Mouse (Mus musculus) testis, adult 2 months (tissue): ENCODE measurements around the gene Frmd5. TPM values are rescaled to one million over a fixed set of nuclear protein-coding genes. Genes with fewer than 3 reads are reported as not detected.

Experiments
- H3K27ac ChIP-seq: fragments of 200-500 bp; 2 replicates; pipeline ENCODE4 v1.5.1; 2012; ENCODE audit warnings: low read depth, low read length; ENCODE audit not compliant: control insufficient read depth, insufficient read depth
- H3K27me3 ChIP-seq: fragments of 200-500 bp; 2 replicates; pipeline ENCODE4 v1.6.1; 2012; ENCODE audit warnings: mild to moderate bottlenecking, low read length, moderate library complexity; ENCODE audit not compliant: control insufficient read depth, insufficient read depth
- H3K36me3 ChIP-seq: fragments of 200-500 bp; 2 replicates; pipeline ENCODE4 v1.6.1; 2012; ENCODE audit warnings: mild to moderate bottlenecking, low read length; ENCODE audit not compliant: control insufficient read depth, insufficient read depth
- H3K4me1 ChIP-seq: fragments of 200-500 bp; 2 replicates; pipeline ENCODE4 v1.6.1; 2012; ENCODE audit warnings: low read length; ENCODE audit not compliant: control insufficient read depth, insufficient read depth
- H3K4me3 ChIP-seq: fragments of 200-500 bp; 2 replicates; pipeline ENCODE4 v1.5.1; 2012; ENCODE audit warnings: low read depth, mild to moderate bottlenecking, low read length, moderate library complexity, mixed read lengths; ENCODE audit not compliant: control insufficient read depth
- CTCF ChIP-seq: fragments of 200-500 bp; IDR thresholded peaks from 2 replicates; pipeline ENCODE4 v1.5.1; 2012; ENCODE audit warnings: low read depth, mild to moderate bottlenecking, inconsistent platforms, low read length, moderate library complexity; ENCODE audit not compliant: control insufficient read depth, insufficient read depth, insufficient replicate concordance
- POLR2A ChIP-seq: fragments of 200-500 bp; IDR thresholded peaks from 2 replicates; pipeline ENCODE4 v1.6.1; 2012; ENCODE audit warnings: low read depth, mild to moderate bottlenecking, inconsistent platforms, low read length, moderate library complexity; ENCODE audit not compliant: control insufficient read depth
- polyA plus RNA-seq: library from polyadenylated mRNA; depleted of rRNA; stranded (reverse); fragments of >200 nt; gene quantifications from 2 replicates; pipeline ENCODE4 v1.2.3, GENCODE M21; 2012

Gene Frmd5
- polyA plus RNA-seq, 1 experiment = 1.6 TPM

DNA sequence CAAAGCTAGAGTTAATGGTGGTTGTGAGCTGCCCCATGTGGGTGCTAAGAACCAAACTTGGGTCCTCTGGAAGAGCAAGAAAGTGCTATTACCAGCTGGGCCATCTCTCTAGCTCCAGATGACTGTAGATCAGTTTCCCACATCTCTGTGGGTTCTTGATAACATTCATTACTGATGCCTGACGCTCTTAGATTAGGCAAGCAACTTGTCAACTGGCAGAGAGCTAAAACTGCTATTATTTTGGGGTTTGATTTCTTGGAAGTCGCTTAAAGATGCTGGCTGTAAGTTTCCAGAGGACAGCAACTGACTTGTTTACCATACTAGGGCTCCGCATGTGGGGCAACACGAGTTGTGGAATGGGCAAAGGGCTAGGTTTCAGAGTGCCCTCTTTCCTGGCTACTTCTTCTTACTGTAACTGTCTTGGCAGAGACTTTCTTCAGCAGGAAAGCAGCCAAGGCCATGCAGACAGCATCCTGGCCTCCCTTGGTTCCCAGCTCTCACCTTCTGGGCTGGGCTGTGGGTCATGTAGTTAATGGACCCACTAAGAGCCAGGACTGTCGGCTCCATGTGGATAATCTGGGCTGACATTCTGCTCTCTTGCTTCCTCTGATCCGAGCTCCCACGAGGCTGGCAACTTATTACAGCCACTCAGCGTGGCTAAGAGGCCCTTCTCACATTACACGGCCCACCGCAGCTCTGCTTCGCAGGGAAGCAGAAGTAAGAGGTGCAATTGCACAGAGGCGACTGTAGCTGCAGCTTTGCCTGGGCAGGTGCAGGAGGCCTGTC, 219.2 kb downstream of the Frmd5 start:
- Histone ChIP-seq H3K4me1 (no peaks in the 10 kb centered on the region; the same call in 1 of the 2 replicates), H3K36me3 (no peaks in the 10 kb centered on the region), H3K27ac (no peak overlapping the region), H3K4me3 (no peak overlapping the region), H3K27me3 (no peaks in the 10 kb centered on the region)
- no peak for TF ChIP-seq CTCF
- no peak for TF ChIP-seq POLR2A

DNA sequence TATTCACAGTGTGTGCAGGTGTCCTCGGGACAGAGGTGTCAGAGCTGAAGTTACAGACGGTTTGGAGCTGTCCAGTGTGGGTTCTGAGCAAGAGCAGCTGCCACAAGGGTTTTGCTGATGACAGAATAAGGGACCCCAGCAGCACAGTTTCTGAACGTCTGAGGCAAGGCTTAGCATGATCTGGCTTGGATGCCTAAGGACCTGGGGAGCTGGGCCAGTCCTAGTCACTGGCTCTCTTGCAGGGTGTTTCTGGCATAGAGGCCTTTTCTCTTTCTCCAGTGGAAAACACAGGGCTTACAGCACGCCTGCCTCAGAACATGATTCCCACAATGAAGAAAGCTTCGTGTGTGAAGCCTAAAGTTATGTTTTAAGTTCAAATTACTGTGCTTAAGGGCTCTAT, 222.2 kb downstream of the Frmd5 start:
- H3K27ac ChIP-seq = no peak overlapping the region
- TF ChIP-seq POLR2A (no peak), CTCF (no peak)
- H3K4me3 ChIP-seq = no peak overlapping the region
- no peaks in the 10 kb centered on the region for H3K36me3 ChIP-seq
- H3K4me1 ChIP-seq = no peaks in the 10 kb centered on the region; the same call in 1 of the 2 replicates
- no peaks in the 10 kb centered on the region for H3K27me3 ChIP-seq

DNA sequence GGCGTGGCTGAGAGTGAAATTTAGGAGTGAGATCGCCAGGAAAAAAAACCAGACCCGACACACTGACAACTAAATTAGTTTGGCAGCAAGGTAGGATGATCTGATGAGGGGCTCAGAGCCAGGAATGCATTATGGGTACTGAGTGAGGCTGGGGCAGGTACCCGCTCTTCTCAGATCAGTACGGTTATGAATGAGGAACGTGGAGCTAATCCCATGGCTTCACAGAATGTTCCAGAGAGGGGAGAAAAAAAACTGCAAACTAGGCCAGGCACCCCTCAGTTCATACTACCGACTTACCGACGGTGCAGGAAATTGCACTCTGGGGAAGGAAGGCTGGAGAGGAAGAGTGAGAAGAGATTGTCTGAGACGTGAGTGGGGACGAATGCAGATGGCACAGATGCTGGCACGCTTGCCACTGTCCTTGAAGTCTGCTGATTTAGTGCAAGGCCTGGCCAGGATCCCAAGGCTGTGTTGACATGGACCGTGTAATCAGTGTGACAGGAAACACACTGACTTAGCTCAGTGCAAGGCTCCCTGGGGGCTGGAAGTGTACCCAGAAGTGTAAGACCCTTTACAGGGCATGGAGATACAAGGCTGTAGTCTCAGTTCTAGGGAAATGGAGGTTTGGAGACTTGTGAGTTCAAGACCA, 223.3 kb downstream of the Frmd5 start:
- TF ChIP-seq CTCF (no peak), POLR2A (no peak)
- Histone ChIP-seq H3K27me3 (no peaks in the 10 kb centered on the region), H3K27ac (peak overlapping the region; percentile 32), H3K4me3 (no peak overlapping the region), H3K4me1 (no peaks in the 10 kb centered on the region; the same call in 1 of the 2 replicates), H3K36me3 (no peaks in the 10 kb centered on the region)

DNA sequence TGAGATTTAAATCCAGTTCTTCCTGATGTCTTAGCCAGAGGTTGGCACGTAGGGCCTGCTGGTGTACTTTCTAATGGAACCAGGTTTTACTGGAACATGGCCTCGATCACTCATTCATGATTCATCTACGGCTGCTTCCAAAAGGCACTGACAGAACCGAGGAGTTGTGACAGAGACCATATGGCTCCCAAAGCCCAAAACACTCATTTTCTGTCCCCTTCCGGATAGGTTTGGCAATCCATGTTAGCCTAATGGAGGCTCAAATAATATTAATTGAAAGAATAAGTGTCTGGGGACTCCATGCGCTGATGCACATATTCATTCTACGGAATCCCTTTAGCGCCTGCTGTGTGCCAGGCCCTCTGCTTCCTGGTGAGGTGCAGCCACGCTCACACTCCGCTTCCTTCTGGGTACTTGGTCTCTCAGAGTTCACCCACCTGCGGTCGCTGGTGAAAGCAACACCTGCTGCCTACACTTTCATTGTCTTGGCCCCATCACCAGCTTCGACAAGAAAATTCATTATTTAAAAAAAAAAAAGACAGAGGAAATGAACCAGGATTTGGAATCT, 224.0 kb downstream of the Frmd5 start:
- Histone ChIP-seq H3K27me3 (no peaks in the 10 kb centered on the region), H3K27ac (no peak overlapping the region), H3K4me1 (no peaks in the 10 kb centered on the region; the same call in 1 of the 2 replicates), H3K36me3 (no peaks in the 10 kb centered on the region), H3K4me3 (no peak overlapping the region)
- TF ChIP-seq CTCF (no peak), POLR2A (no peak)

DNA sequence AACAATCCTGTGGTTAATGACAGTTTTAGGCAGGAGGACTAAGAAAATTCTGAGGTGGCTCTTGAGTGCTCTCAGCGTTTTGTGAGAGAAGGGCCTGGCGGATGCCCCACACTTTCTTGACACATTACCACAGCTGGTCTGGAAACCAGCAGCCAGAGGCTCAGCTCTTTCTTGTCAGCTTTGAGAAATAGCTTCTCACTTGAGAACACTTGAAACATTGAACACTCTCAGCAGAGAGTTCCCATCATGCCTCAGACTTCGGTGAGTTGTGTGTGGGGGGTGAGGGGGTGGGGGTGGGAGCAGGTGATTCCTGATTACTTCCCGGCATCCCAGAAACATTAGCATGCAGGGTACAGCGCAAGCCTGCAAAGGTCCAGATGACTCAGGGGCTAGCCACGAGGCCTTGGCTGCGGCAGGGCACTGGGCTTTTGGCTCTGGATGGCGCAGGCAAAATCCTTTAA, 231.1 kb downstream of the Frmd5 start:
- no peaks in the 10 kb centered on the region for H3K27me3 ChIP-seq
- no peak for TF ChIP-seq CTCF
- TF ChIP-seq POLR2A = no peak
- H3K27ac ChIP-seq = no peak overlapping the region
- no peaks in the 10 kb centered on the region for H3K36me3 ChIP-seq
- H3K4me3 ChIP-seq = no peak overlapping the region
- peaks cover 4% of the 10 kb centered on the region for H3K4me1 ChIP-seq

DNA sequence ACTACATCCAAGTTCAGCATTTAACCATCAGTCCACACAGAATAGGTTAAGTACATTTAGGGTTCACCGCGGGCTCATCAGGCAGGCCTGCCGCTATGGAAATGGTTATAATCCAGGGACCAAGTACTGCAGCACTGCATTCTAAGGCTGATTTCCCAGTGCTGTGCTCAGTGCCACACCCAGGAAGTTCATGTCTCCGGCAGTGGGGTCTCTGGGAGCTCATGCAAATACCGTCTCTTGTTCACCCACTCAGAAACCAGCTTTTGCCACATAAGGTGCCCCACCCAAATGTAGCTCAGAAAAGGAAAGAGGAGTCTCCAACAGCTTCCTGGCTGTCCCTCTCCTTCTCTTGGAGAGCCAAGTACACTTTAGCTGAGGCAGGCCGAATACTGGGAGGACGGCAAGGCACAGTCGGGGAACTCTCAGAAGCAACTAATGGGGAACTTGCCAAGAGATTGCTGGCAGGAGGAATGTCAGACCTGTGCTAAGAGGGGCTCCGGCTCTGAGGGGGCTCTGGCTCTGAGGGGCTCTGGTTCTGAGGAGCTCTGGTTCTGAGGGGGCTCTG, 232.7 kb downstream of the Frmd5 start:
- TF ChIP-seq CTCF (no peak), POLR2A (no peak)
- H3K4me1 ChIP-seq = peaks cover 4% of the 10 kb centered on the region
- H3K27me3 ChIP-seq = no peaks in the 10 kb centered on the region
- H3K36me3 ChIP-seq = no peaks in the 10 kb centered on the region
- no peak overlapping the region for H3K27ac ChIP-seq
- H3K4me3 ChIP-seq = no peak overlapping the region

DNA sequence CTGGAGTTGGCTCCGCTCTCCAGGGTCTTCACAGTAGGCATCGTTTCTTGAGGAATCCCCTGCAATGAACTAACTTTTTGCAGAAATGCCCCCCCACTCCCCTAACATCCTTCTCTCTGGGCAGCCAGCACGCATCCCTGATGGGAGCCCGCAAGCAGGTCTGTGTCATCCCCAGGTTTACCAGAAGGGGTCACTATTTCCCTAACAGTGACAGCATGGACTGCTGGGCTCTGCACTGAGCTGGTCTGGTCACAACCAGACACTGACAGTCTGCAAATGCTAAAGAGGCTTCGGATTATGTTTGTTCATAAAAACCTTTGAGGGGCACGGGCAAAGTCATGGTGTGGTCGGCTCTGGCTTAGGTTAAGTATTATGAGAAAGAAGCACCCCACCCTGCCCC, 235.1 kb downstream of the Frmd5 start:
- peaks cover 6% of the 10 kb centered on the region for H3K4me1 ChIP-seq
- no peak overlapping the region for H3K4me3 ChIP-seq
- peak; percentile 78 for TF ChIP-seq CTCF
- no peak for TF ChIP-seq POLR2A
- H3K27ac ChIP-seq = no peak overlapping the region
- H3K36me3 ChIP-seq = no peaks in the 10 kb centered on the region
- H3K27me3 ChIP-seq = no peaks in the 10 kb centered on the region
